Mouse (Mus musculus) frontal cortex, postnatal 25 days (tissue): ENCODE measurements around the gene 1700013F07Rik.
"Not testable (repeated sequence)": the region's sequence is repeated elsewhere in the genome, so short reads cannot be mapped to it uniquely, and the experiment has no call there.

Source experiments
- DNase-seq, 2 experiments: peaks; one replicate each; pipeline ENCODE4 v3.0.0; 2022; ENCODE audit warnings: low spot score in 2 of 2

1700013F07Rik gene

DNA sequence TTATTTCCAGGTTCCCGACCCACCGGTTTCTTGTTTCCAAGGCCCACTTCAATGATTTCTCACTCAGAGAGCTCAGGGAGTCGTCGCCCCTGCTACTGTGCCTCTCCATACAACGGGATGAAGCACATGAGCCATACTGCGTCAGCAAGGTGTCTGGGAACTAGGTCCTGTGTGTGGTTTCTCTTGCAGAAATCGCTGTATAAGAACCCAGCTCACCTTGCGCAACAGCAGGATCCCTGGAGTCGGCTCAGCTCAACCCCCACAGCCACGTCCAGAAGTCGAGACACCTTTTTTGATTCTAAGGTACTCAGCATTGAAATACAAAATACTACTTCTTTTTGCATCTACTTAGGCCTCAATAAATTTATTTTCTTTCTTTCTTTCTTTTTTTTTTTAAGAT, 8.3 kb downstream of the 1700013F07Rik start:
- no peak for DNase-seq

DNA sequence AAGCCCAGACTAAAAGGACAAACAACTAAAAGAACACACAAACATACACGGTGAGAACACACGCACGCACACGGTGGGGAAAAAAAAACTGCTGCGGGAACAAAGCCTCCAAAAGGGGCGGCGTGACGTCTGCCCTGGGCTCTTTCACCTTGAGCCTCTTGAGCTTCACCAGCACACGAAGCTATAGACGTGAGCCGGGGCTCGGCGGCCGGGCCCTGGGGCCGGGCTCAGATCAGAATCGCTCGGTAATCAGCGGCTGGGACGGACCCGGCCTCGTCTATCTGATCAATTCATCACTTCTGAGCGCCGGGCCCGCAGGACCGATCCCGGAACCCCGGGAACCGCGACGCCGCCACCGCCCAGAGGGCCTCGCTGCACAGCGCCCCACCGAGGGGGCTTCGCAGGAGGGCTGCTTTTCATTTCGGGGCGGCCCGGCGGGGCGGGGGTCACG, 20.2 kb downstream of the 1700013F07Rik start:
- DNase-seq, result peak in 1 of 2 experiments; percentile 19

- DNase-seq, result peak; percentile 90 to 95
Measured at GRCm38 (mm10) chr3:108554587-108555312, 20.8 kb downstream of the 1700013F07Rik start.

DNA sequence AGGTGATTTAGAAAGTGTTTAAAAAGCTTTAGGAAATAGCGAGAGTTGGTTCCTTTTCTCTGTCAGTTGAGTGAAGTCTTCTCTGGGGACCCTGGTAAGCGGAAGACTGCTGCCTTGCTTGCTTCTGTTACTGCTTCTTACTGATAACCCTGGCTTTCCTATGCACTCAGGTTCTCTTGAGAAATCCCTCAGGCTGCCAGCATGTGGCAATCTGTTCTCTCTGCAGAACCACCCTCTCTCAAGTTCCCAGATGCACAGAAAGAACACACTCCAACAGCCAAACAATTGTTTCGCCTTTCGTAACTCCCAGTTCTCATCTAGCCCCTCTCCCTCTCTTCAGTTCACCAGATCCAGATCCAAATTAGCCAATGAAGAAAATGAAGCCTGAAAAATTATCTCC, 23.9 kb downstream of the 1700013F07Rik start:
- DNase-seq, result no peak

DNA sequence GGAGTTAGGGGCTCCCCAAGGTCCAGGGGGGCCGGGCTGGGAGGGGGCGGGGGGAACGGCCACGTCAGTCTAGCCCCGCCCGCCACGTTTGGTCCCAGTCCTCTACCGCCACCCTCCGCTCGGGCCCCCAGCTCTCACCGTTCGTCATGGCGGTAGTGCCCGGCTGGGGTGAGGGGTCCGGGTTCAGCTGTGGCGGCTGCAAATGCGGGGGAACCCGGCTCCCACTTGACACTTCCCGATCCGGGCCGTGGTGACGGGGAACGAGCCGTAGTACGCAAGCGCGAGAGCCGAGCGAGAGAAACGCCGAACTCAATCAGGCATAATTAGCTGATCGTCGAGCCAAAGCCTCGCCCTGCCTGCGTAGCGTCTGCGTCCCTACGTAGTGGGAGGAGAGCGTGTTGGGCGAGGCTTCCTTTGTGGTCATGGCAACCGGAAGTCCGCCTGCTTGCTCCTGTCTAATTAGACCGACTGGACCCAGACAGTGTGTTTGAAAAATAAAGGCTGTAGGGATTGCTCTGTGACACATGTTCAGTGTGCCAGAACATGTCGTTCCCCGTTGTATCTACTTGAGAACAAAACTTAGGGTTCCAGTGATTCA, 28.3 kb downstream of the 1700013F07Rik start, which contains the start of gene Tmem167b:
Tmem167b (minus strand) TSS at position 334 of the 598 bp plus-strand sequence.
- DNase-seq, result peak; percentile 97

GRCm38 (mm10) chr3:108562777-108563271, 28.9 kb downstream of the 1700013F07Rik start:
- DNase-seq, result no peak

- peak; percentile 71 to 72 for DNase-seq
Measured at GRCm38 (mm10) chr3:108563309-108563708, 29.4 kb downstream of the 1700013F07Rik start.

GRCm38 (mm10) chr3:108567990-108568877, 34.3 kb downstream of the 1700013F07Rik start:
- no peak for DNase-seq

DNA sequence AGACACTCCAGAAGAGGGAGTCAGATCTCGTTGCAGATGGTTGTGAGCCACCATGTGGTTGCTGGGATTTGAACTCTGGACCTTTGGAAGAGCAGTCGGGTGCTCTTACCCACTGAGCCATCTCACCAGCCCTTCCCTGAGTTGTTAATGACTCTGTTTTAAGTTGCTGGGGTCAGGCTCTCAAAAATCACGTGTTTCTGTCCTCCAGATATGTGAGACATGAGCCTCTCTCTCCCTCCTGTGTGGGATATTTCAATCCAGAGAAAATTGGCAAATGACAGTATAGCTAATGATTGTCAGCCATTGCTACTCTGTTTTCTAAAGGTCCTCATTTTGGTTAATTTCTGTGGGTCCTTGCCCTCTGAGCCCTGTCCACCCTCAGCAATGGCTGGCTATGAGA, 35.7 kb downstream of the 1700013F07Rik start:
- not testable (repeated sequence) for DNase-seq

DNA sequence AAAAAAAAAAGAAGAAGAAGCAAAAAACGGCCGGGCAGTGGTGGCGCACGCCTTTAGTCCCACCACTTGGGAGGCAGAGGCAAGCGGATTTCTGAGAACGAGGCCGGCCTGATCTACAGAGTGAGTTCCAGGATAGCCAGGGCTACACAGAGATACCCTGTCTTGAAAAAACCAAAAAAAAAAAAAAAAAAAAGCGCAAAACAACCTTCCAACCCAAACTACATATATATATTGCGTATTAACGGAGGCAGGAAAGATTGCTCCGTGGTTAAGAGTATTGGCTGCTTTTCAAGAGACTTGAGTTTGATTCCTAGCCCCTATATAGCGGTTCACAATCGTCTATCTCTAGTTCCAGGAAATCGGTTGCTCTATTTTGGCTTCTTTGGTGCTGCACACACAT, 36.9 kb downstream of the 1700013F07Rik start:
- no peak for DNase-seq

GRCm38 (mm10) chr3:108571443-108572294, 37.7 kb downstream of the 1700013F07Rik start, which contains the start of gene Taf13:
Gene Taf13 (plus strand): TSS chr3:108571698.
- DNase-seq, result peak; percentile 96 to 97

- DNase-seq, result no peak
Measured at GRCm38 (mm10) chr3:108572309-108573010, 38.5 kb downstream of the 1700013F07Rik start.

DNA sequence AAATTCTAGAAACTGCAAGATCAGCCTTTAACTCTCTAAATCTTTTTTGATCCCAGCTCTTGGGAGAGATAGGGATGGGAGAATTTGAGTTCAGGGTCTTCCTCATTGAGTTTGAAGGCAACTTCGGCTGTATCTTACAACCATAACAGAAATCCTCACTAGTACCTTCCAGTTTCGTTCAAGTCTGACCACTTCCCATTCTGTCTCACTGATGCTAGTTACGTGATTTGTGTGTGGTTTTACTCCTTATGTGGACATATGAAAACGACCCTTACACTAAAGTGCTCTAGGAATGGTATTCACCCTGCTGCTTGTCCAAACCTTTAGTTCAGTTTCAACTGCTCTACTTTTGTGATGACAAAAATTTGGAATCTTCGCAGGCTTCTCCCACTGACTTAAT, 40.1 kb downstream of the 1700013F07Rik start:
- no peak for DNase-seq

DNA sequence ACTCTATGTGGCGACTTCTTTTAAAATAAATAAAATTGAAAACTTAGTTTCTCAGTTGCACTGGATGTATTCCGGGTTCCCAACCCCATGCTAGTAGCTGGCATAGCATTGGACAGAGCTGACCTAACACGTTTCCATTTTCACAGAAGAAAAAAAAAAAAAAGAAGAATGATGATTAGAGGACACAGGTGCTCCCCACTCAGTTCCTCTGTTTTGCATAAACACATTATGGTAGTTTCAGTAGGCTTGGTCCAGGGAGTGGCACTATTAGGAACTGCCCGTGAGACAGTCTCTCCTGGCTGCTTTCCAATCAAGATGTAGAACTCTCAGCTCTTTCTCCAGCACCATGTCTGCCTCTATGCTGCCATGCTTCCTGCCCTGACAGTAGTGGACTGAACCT, 50.6 kb downstream of the 1700013F07Rik start:
- DNase-seq, result no peak

- no peak for DNase-seq
Measured at GRCm38 (mm10) chr3:108588446-108588845, 54.5 kb downstream of the 1700013F07Rik start.

GRCm38 (mm10) chr3:108590786-108591529, 57.0 kb downstream of the 1700013F07Rik start, which contains the start of gene Wdr47:
Gene Wdr47 (plus strand): TSS chr3:108591279.
- DNase-seq, result peak; percentile 86 to 92

GRCm38 (mm10) chr3:108591530-108592522, 57.9 kb downstream of the 1700013F07Rik start:
- DNase-seq, result no peak
